Mouse (Mus musculus) kidney, adult 2 months (tissue): ENCODE measurements around the gene Pak1. TPM values are rescaled to one million over a fixed set of nuclear protein-coding genes. Genes with fewer than 3 reads are reported as not detected.

Experiments used
- DNase-seq: peaks from one replicate; pipeline ENCODE4 v3.0.0; 2021
- H3K27ac ChIP-seq: fragments of 200-500 bp; 2 replicates; pipeline ENCODE4 v1.5.1; 2012; ENCODE audit warnings: low read depth, low read length, control low read depth, inconsistent platforms; ENCODE audit not compliant: insufficient read depth
- H3K27me3 ChIP-seq: fragments of 200-500 bp; replicated peaks from 2 replicates; pipeline ENCODE4 v1.6.1; 2012; ENCODE audit warnings: mild to moderate bottlenecking, moderate library complexity, low read length, inconsistent platforms; ENCODE audit not compliant: control insufficient read depth, insufficient read depth
- H3K36me3 ChIP-seq: fragments of 200-500 bp; 2 replicates; pipeline ENCODE4 v1.6.1; 2012; ENCODE audit warnings: mild to moderate bottlenecking, moderate library complexity, low read length, inconsistent platforms; ENCODE audit not compliant: control insufficient read depth, insufficient read depth
- H3K4me1 ChIP-seq: fragments of 200-500 bp; 2 replicates; pipeline ENCODE4 v1.6.1; 2011; ENCODE audit warnings: low read length; ENCODE audit not compliant: control insufficient read depth, insufficient read depth
- H3K4me3 ChIP-seq: fragments of 200-500 bp; 2 replicates; pipeline ENCODE4 v1.5.1; 2011; ENCODE audit warnings: mild to moderate bottlenecking, low read depth, low read length, control low read depth; ENCODE audit not compliant: insufficient read depth
- CTCF ChIP-seq: fragments of 200-500 bp; conservative IDR thresholded peaks from 2 replicates; pipeline ENCODE4 v1.5.1; 2011; ENCODE audit warnings: low read depth, mild to moderate bottlenecking, control low read depth, low read length, moderate library complexity, mixed read lengths; ENCODE audit not compliant: insufficient read depth, insufficient read length
- POLR2A ChIP-seq: fragments of 200-500 bp; IDR thresholded peaks from one replicate; pipeline ENCODE4 v1.6.1; 2011; ENCODE audit warnings: low read depth, low read length, control low read depth
- WGBS: fragments of 180-500 bp; shearing (Covaris S2); methylation state at CpG from one replicate; pipeline ENCODE4 v1.1.7; 2018; 5-methylcytosine and 5-hydroxymethylcytosine counted together
- polyA plus RNA-seq: library from polyadenylated mRNA; depleted of rRNA; stranded (reverse); fragments of >200 nt; gene quantifications from 2 replicates; pipeline ENCODE4 v1.2.3, GENCODE M21; 2012

The Pak1 gene
- polyA plus RNA-seq, 1 experiment = 30.3 TPM

DNA sequence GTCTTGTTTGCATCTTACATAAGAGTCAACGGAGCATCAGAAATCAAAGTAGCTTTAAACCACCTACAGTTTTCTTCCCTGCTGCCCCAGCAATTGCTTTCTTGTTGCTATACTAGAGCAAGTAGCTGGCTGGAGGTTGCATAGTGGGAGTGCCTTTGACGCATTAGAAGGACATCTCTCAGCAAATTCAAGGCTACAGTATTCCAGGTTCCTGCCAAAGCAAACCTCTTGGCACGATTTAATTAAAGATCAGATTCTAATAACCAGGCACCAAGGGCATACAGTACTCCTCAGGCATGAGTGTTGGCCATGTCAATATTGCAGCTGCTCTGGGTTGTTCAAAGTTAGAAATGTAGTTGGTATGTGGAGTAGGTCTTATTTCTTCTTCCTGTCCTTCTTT is 62.0 kb downstream of the Pak1 start:
- 64% methylated on average over 3 of the region's 3 CpGs for WGBS
- Histone ChIP-seq H3K4me3 (no peak overlapping the region), H3K27ac (no peak overlapping the region), H3K27me3 (no peaks in the 10 kb centered on the region), H3K4me1 (no peaks in the 10 kb centered on the region; the same call in 1 of the 2 replicates), H3K36me3 (no peaks in the 10 kb centered on the region)
- DNase-seq = no peak
- TF ChIP-seq POLR2A (no peak), CTCF (no peak)

DNA sequence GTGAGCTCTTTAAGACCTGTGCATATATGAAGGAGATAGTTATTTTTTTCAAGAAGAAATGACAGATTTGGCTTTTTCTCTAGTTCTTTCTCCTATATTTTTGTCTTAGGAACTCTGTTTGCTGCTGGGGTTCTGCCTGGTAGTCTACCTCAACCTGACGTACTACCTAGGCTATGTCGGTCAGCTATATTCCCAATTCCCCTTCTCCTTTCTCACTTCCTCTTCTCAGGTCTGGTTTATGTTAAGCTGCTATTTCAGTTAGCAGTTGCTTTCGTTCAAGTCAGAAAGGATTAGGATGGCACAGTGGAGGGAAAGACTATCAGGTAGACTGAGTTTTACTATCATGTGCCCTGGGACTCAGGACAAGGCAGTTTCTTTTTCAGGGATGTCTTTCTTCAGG is 75.2 kb downstream of the Pak1 start:
- no peaks in the 10 kb centered on the region for H3K36me3 ChIP-seq
- H3K4me3 ChIP-seq = no peak overlapping the region
- H3K27ac ChIP-seq = no peak overlapping the region
- TF ChIP-seq CTCF (no peak), POLR2A (no peak)
- no peaks in the 10 kb centered on the region for H3K27me3 ChIP-seq
- DNase-seq = no peak
- 76% methylated on average over 3 of the region's 3 CpGs for WGBS
- H3K4me1 ChIP-seq = no peaks in the 10 kb centered on the region

- Histone ChIP-seq H3K27ac (no peak overlapping the region), H3K4me3 (no peak overlapping the region), H3K4me1 (no peaks in the 10 kb centered on the region), H3K36me3 (no peaks in the 10 kb centered on the region), H3K27me3 (no peaks in the 10 kb centered on the region)
- WGBS = 76% methylated on average over 1 of the region's 1 CpGs
- DNase-seq = no peak
- TF ChIP-seq CTCF (no peak), POLR2A (no peak)
These were observed 76.2 kb downstream of the Pak1 start for GRCm38 (mm10) chr7:97864531-97864930.

DNA sequence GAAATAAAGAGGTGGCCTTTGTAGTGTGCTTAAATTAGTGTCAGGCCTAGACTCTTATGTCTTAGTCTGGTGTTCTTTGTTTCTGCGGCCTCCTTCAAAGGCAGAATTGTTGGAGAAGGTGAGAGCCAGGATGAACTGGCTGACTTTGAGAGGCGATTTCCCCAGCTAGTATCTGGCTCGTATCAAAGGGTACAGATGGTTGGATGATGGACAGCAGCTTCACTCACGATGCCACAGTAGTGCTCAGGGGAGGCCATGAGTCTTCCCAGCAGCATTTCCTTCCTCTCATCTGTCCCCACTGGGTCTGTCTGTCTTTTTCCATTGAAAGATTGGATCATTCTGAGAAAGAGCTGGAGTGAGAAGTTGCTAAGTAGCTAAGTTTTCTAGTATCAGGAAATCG is 79.5 kb downstream of the Pak1 start:
- WGBS = 84% methylated on average over 5 of the region's 5 CpGs
- H3K27me3 ChIP-seq = no peaks in the 10 kb centered on the region
- no peaks in the 10 kb centered on the region for H3K36me3 ChIP-seq
- no peaks in the 10 kb centered on the region for H3K4me1 ChIP-seq
- H3K4me3 ChIP-seq = no peak overlapping the region
- H3K27ac ChIP-seq = no peak overlapping the region
- TF ChIP-seq POLR2A (no peak), CTCF (no peak)
- DNase-seq = no peak

DNA sequence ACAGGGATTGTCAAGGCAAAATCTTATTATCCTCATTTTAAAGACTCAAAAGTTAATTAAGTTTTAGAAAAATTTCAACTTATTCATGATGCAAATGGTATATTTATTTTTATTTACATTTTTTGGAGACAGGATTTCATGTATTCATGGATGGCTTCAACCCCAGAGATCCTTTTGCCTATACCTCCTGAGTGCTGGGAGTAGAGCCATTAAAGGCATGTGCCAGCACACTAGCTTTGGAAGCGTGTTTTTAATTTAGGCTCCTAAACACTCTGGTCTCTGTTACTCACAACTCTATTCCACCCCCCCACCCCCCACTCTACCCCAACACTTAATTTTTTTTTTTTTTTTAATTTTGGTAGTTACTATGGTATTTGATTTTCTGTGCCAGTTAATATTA is 80.4 kb downstream of the Pak1 start:
- TF ChIP-seq CTCF (no peak), POLR2A (no peak)
- Histone ChIP-seq H3K36me3 (no peaks in the 10 kb centered on the region), H3K27me3 (no peaks in the 10 kb centered on the region), H3K4me1 (no peaks in the 10 kb centered on the region), H3K4me3 (no peak overlapping the region), H3K27ac (no peak overlapping the region)
- no peak for DNase-seq
- WGBS = 93% methylated on average over 1 of the region's 1 CpGs

DNA sequence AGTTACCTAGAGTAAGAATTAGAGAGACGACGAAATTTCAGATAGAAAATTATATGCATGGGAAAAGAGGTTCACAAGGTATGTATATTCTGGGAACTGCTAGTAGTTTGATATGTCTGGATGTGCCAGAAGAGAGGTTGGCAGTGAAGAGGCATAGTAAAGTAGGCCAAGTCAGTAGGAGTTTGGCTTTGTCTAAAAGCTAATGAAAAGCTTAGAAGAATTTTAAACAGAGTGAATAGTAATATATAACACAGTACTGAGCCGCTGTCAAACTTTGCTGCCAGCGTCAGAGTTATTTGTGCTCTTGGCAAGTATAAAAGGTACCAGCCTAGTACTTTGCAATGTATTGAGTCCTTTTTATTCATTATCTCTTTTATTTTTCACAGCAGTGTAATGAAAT is 84.1 kb downstream of the Pak1 start:
- Histone ChIP-seq H3K4me3 (no peak overlapping the region), H3K36me3 (no peaks in the 10 kb centered on the region), H3K4me1 (no peaks in the 10 kb centered on the region), H3K27me3 (no peaks in the 10 kb centered on the region), H3K27ac (no peak overlapping the region)
- TF ChIP-seq CTCF (no peak), POLR2A (no peak)
- 83% methylated on average over 4 of the region's 4 CpGs for WGBS
- peak; percentile 31 for DNase-seq

- Histone ChIP-seq H3K27me3 (no peaks in the 10 kb centered on the region), H3K4me1 (no peaks in the 10 kb centered on the region), H3K27ac (no peak overlapping the region), H3K36me3 (no peaks in the 10 kb centered on the region), H3K4me3 (no peak overlapping the region)
- TF ChIP-seq POLR2A = no peak
- no peak for TF ChIP-seq CTCF
- no peak for DNase-seq
These were observed 85.0 kb downstream of the Pak1 start for GRCm38 (mm10) chr7:97873317-97873716.
